Mouse (Mus musculus): ENCODE data around the gene Aprt. TPM values are rescaled to one million over a fixed set of nuclear protein-coding genes. Genes with fewer than 3 reads are reported as not detected.

Gene Aprt
- polyA plus RNA-seq, 1 experiment from 2014 or later, result 235 TPM

DNA sequence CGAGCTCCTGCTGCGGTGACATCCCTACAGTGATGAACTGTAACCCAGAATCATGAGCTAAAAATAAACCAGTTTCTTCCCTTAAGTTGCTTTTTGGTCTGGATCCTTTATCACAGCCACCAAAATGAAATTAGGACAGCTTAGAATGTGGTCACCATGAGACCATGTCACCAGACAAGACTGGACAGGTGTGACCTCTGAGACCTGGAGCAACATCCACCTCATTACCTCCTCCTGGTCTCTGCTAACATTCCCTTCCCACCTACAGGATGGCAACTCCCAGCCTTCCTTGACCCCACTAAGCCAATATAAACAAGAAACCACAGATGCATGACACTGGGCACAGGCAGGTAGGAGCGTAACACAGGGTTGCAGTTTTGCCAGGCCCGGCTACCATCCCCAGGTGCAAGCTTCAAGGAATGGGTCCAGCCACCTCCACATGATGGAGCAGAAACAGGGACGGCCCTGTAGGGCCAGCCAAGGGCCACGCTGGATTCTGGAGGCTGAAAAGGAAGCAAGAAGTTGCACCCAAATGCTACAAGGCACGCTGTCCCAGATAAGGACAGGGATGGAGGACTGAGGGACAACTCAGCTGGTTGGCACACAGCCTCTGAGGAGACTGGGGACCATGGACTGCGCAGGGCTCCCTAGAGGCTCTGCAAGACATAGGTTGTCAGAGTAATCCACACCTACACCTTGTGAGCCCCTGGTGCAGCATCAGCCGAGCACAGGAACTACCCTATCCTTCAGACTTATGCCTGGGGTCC, 38.2 kb downstream of the Aprt start:
- WGBS, result 88% methylated on average over 9 of the region's 9 CpGs
- H3K27ac ChIP-seq (ENCODE audit: low read depth, low read length), result no peak overlapping the region
- H3K4me3 ChIP-seq (ENCODE audit: low read depth, low read length), result no peak overlapping the region

DNA sequence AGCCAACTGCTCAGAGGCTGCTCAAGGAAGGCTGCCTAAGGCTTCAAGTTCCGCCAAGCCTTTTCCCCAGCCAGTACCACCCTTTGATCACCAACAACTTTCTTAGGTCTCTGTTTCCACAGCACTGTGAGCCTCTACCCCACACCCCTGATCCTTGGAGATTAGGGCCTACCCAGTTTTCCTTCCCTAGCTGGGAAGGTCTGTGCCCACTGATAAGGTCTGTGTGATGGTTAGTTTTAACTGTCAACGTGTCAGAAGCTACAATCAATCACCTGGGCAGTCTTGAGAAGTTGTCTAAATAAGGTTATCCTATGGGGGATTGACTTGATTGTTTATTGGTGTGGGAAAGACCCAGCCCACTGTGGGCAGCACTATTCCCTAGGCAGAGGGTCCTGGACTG, 38.9 kb downstream of the Aprt start:
- DNase-seq (ENCODE audit: low spot score) (no peak), ATAC-seq (replicated peaks; ENCODE audit: low FRiP score) (no peak)
- Histone ChIP-seq H3K9ac (ENCODE audit: low read length) (no peak overlapping the region), H3K36me3 (ENCODE audit: control insufficient read depth, insufficient read depth, low read length) (no peaks in the 10 kb centered on the region), H3K27me3 (ENCODE audit: control insufficient read depth, insufficient read depth, low read length) (no peaks in the 10 kb centered on the region), H3K27ac (ENCODE audit: low read depth, low read length) (no peak overlapping the region), H3K4me3 (ENCODE audit: low read depth, low read length) (no peak overlapping the region), H3K9me3 (ENCODE audit: control insufficient read depth, low read length) (no peaks in the 10 kb centered on the region), H3K4me1 (replicated peaks; ENCODE audit: control insufficient read depth, insufficient read depth, low read length) (no peaks in the 10 kb centered on the region), H3K4me2 (ENCODE audit: low read depth, low read length, severe bottlenecking) (no peak overlapping the region)
- 90% methylated on average over 2 of the region's 2 CpGs for WGBS

More for the DNA sequence above, 38.2 kb downstream of the Aprt start:
- H3K4me1 ChIP-seq (replicated peaks; ENCODE audit: control insufficient read depth, insufficient read depth, low read length), result no peaks in the 10 kb centered on the region
- no peaks in the 10 kb centered on the region for H3K27me3 ChIP-seq (ENCODE audit: control insufficient read depth, insufficient read depth, low read length)
- H3K4me2 ChIP-seq (ENCODE audit: low read depth, low read length, severe bottlenecking), result no peak overlapping the region
- H3K9ac ChIP-seq (ENCODE audit: low read length), result no peak overlapping the region
- no peak for DNase-seq (ENCODE audit: low spot score)
- no peaks in the 10 kb centered on the region for H3K9me3 ChIP-seq (ENCODE audit: control insufficient read depth, low read length)
- ATAC-seq (replicated peaks; ENCODE audit: low FRiP score), result no peak
- H3K36me3 ChIP-seq (ENCODE audit: control insufficient read depth, insufficient read depth, low read length), result no peaks in the 10 kb centered on the region

GRCm38 (mm10) chr8:122537033-122537432, 39.7 kb downstream of the Aprt start:
- Histone ChIP-seq H3K27ac (ENCODE audit: low read depth, low read length) (no peak overlapping the region), H3K4me1 (replicated peaks; ENCODE audit: control insufficient read depth, insufficient read depth, low read length) (no peaks in the 10 kb centered on the region), H3K9ac (ENCODE audit: low read length) (no peak overlapping the region), H3K27me3 (ENCODE audit: control insufficient read depth, insufficient read depth, low read length) (no peaks in the 10 kb centered on the region), H3K36me3 (ENCODE audit: control insufficient read depth, insufficient read depth, low read length) (no peaks in the 10 kb centered on the region), H3K9me3 (ENCODE audit: control insufficient read depth, low read length) (no peaks in the 10 kb centered on the region), H3K4me3 (ENCODE audit: low read depth, low read length) (no peak overlapping the region), H3K4me2 (ENCODE audit: low read depth, low read length, severe bottlenecking) (no peak overlapping the region)
- WGBS, result 75% methylated on average over 6 of the region's 6 CpGs
- DNase-seq (ENCODE audit: low spot score) (no peak), ATAC-seq (replicated peaks; ENCODE audit: low FRiP score) (no peak)

GRCm38 (mm10) chr8:122531312-122531711, 45.4 kb downstream of the Aprt start:
- Histone ChIP-seq H3K27ac (ENCODE audit: low read depth, low read length) (no peak overlapping the region), H3K36me3 (ENCODE audit: control insufficient read depth, insufficient read depth, low read length) (no peaks in the 10 kb centered on the region), H3K9ac (ENCODE audit: low read length) (no peak overlapping the region), H3K4me3 (ENCODE audit: low read depth, low read length) (no peak overlapping the region), H3K4me1 (replicated peaks; ENCODE audit: control insufficient read depth, insufficient read depth, low read length) (no peaks in the 10 kb centered on the region), H3K4me2 (ENCODE audit: low read depth, low read length, severe bottlenecking) (no peak overlapping the region), H3K27me3 (ENCODE audit: control insufficient read depth, insufficient read depth, low read length) (no peaks in the 10 kb centered on the region), H3K9me3 (ENCODE audit: control insufficient read depth, low read length) (no peaks in the 10 kb centered on the region)
- ATAC-seq (replicated peaks; ENCODE audit: low FRiP score), result no peak
- no peak for DNase-seq (ENCODE audit: low spot score)
- 91% methylated on average over 8 of the region's 8 CpGs for WGBS

DNA sequence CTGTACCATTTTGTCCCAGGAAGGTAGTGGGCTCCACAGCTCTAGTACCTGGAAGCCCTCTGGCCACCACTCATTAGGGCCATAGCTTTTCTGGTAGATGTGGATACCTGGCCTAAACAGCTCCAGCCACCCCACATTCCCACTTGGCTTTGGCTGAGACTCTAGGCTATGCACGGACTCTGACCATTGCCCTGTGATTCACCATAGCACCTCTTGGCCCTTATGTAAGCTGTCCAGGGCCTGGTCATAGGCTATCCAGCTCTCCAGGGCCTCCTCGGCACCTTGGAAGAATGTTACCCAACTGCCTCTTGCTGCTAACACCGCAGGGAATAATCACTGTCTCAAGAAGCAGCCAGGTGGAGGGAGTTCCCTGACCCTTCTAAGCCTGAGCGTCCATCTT, 47.5 kb downstream of the Aprt start:
- no peak overlapping the region for H3K27ac ChIP-seq (ENCODE audit: low read depth, low read length)
- H3K4me1 ChIP-seq (replicated peaks; ENCODE audit: control insufficient read depth, insufficient read depth, low read length), result peaks cover 6% of the 10 kb centered on the region; the same call in 1 of the 2 replicates
- no peak overlapping the region for H3K4me2 ChIP-seq (ENCODE audit: low read depth, low read length, severe bottlenecking)
- no peaks in the 10 kb centered on the region for H3K36me3 ChIP-seq (ENCODE audit: control insufficient read depth, insufficient read depth, low read length)
- no peak overlapping the region for H3K9ac ChIP-seq (ENCODE audit: low read length)
- no peaks in the 10 kb centered on the region for H3K27me3 ChIP-seq (ENCODE audit: control insufficient read depth, insufficient read depth, low read length)
- no peak for ATAC-seq (replicated peaks; ENCODE audit: low FRiP score)
- H3K4me3 ChIP-seq (ENCODE audit: low read depth, low read length), result no peak overlapping the region
- H3K9me3 ChIP-seq (ENCODE audit: control insufficient read depth, low read length), result no peaks in the 10 kb centered on the region
- WGBS, result 91% methylated on average over 4 of the region's 4 CpGs
- no peak for DNase-seq (ENCODE audit: low spot score)

GRCm38 (mm10) chr8:122527937-122528336, 48.8 kb downstream of the Aprt start:
- DNase-seq (ENCODE audit: low spot score), result no peak
- no peak overlapping the region for H3K4me3 ChIP-seq (ENCODE audit: low read depth, low read length)
- 94% methylated on average over 3 of the region's 3 CpGs for WGBS
- ATAC-seq (replicated peaks; ENCODE audit: low FRiP score), result no peak
- H3K9me3 ChIP-seq (ENCODE audit: control insufficient read depth, low read length), result no peaks in the 10 kb centered on the region
- H3K4me1 ChIP-seq (replicated peaks; ENCODE audit: control insufficient read depth, insufficient read depth, low read length), result peaks cover 15% of the 10 kb centered on the region
- H3K4me2 ChIP-seq (ENCODE audit: low read depth, low read length, severe bottlenecking), result no peak overlapping the region
- H3K27me3 ChIP-seq (ENCODE audit: control insufficient read depth, insufficient read depth, low read length), result no peaks in the 10 kb centered on the region
- H3K9ac ChIP-seq (ENCODE audit: low read length), result no peak overlapping the region
- no peaks in the 10 kb centered on the region for H3K36me3 ChIP-seq (ENCODE audit: control insufficient read depth, insufficient read depth, low read length)
- H3K27ac ChIP-seq (ENCODE audit: low read depth, low read length), result no peak overlapping the region

DNA sequence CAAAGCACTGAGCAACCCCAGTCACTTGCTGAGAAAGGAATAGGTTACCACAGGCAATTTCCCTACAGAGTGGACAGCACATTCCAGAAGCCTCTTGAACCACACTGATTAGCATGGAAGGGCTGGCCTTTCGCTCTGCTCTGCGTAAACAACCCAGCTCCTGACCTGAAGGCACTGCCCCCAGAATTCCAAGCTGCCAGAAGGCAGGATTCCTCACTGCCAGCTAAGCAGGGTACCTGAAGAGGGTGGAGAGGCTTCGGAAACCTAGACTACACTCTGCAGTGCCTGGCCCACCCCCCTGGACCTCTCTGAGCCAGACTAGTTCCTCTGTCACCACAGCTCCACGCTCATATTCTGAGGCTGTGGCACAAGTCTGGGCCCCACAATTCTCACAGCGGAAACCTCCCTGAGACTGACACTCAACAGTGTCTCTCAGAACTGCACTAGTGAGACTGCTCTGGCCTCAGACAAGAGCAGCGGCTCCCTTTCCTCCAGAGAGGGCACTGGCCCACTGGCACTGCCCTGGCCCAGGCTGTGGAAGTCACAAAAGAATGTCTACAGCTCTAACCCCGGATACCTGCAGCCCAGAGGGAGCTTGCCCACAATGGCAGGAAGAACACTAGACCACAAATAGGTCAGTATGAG, 50.1 kb downstream of the Aprt start:
- H3K9ac ChIP-seq (ENCODE audit: low read length), result no peak overlapping the region
- DNase-seq (ENCODE audit: low spot score) (no peak), ATAC-seq (replicated peaks; ENCODE audit: low FRiP score) (no peak)
- H3K9me3 ChIP-seq (ENCODE audit: control insufficient read depth, low read length), result no peaks in the 10 kb centered on the region
- no peak overlapping the region for H3K4me2 ChIP-seq (ENCODE audit: low read depth, low read length, severe bottlenecking)
- no peaks in the 10 kb centered on the region for H3K36me3 ChIP-seq (ENCODE audit: control insufficient read depth, insufficient read depth, low read length)
- H3K27ac ChIP-seq (ENCODE audit: low read depth, low read length), result no peak overlapping the region
- H3K4me3 ChIP-seq (ENCODE audit: low read depth, low read length), result no peak overlapping the region
- 78% methylated on average over 7 of the region's 7 CpGs for WGBS
- no peaks in the 10 kb centered on the region for H3K27me3 ChIP-seq (ENCODE audit: control insufficient read depth, insufficient read depth, low read length)
- H3K4me1 ChIP-seq (replicated peaks; ENCODE audit: control insufficient read depth, insufficient read depth, low read length), result peaks cover 16% of the 10 kb centered on the region

DNA sequence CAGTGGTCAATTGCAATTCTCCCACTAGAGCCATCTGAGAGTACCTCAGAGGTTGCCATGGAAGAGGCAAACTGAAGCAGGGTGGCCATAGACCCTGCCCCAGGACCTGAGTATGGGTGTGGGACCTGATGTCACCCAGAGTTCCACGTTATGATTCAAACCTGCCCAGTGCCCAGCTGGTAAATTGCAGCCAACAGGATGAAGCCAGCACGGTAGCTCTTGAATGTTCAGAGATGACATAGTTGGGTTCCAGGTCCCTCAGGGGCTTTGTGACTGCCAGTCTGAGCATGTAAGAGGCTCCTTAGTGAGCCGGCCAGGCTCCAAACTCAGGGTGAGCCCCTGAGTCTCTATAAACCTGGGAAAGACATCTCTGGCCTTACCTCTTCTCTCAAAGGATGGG, 50.6 kb downstream of the Aprt start:
- DNase-seq (ENCODE audit: low spot score) (no peak), ATAC-seq (replicated peaks; ENCODE audit: low FRiP score) (no peak)
- no peak overlapping the region for H3K4me3 ChIP-seq (ENCODE audit: low read depth, low read length)
- H3K4me1 ChIP-seq (replicated peaks; ENCODE audit: control insufficient read depth, insufficient read depth, low read length), result peaks cover 16% of the 10 kb centered on the region
- no peaks in the 10 kb centered on the region for H3K9me3 ChIP-seq (ENCODE audit: control insufficient read depth, low read length)
- no peaks in the 10 kb centered on the region for H3K27me3 ChIP-seq (ENCODE audit: control insufficient read depth, insufficient read depth, low read length)
- 85% methylated on average over 3 of the region's 3 CpGs for WGBS
- no peaks in the 10 kb centered on the region for H3K36me3 ChIP-seq (ENCODE audit: control insufficient read depth, insufficient read depth, low read length)
- H3K4me2 ChIP-seq (ENCODE audit: low read depth, low read length, severe bottlenecking), result no peak overlapping the region
- H3K9ac ChIP-seq (ENCODE audit: low read length), result no peak overlapping the region
- no peak overlapping the region for H3K27ac ChIP-seq (ENCODE audit: low read depth, low read length)

- peaks cover 16% of the 10 kb centered on the region for H3K4me1 ChIP-seq (replicated peaks; ENCODE audit: control insufficient read depth, insufficient read depth, low read length)
Observed at GRCm38 (mm10) chr8:122525004-122525403, 51.7 kb downstream of the Aprt start.

More at GRCm38 (mm10) chr8:122525004-122525403, 51.7 kb downstream of the Aprt start:
- H3K4me3 ChIP-seq (ENCODE audit: low read depth, low read length), result no peak overlapping the region
- WGBS, result 81% methylated on average over 6 of the region's 6 CpGs
- no peak overlapping the region for H3K27ac ChIP-seq (ENCODE audit: low read depth, low read length)
- H3K9me3 ChIP-seq (ENCODE audit: control insufficient read depth, low read length), result no peaks in the 10 kb centered on the region
- H3K27me3 ChIP-seq (ENCODE audit: control insufficient read depth, insufficient read depth, low read length), result no peaks in the 10 kb centered on the region
- H3K4me2 ChIP-seq (ENCODE audit: low read depth, low read length, severe bottlenecking), result no peak overlapping the region
- no peak overlapping the region for H3K9ac ChIP-seq (ENCODE audit: low read length)
- DNase-seq (ENCODE audit: low spot score), result no peak
- no peaks in the 10 kb centered on the region for H3K36me3 ChIP-seq (ENCODE audit: control insufficient read depth, insufficient read depth, low read length)
- ATAC-seq (replicated peaks; ENCODE audit: low FRiP score), result no peak
